Mouse (Mus musculus) urinary bladder, adult 2 months (tissue): Measurements from ENCODE around the gene Ifih1. TPM values are rescaled to one million over a fixed set of nuclear protein-coding genes. Genes with fewer than 3 reads are reported as not detected.

Experiments
- DNase-seq: peaks from one replicate; pipeline ENCODE4 v3.0.0; 2022; ENCODE audit warnings: low spot score
- polyA plus RNA-seq: library from polyadenylated mRNA; depleted of rRNA; stranded (reverse); fragments of >200 nt; gene quantifications from 2 replicates; pipeline ENCODE4 v1.2.3, GENCODE M21; 2012; rRNA removed

Gene Ifih1
- polyA plus RNA-seq: 7.1 and 9.1 TPM in 2 replicates

DNA sequence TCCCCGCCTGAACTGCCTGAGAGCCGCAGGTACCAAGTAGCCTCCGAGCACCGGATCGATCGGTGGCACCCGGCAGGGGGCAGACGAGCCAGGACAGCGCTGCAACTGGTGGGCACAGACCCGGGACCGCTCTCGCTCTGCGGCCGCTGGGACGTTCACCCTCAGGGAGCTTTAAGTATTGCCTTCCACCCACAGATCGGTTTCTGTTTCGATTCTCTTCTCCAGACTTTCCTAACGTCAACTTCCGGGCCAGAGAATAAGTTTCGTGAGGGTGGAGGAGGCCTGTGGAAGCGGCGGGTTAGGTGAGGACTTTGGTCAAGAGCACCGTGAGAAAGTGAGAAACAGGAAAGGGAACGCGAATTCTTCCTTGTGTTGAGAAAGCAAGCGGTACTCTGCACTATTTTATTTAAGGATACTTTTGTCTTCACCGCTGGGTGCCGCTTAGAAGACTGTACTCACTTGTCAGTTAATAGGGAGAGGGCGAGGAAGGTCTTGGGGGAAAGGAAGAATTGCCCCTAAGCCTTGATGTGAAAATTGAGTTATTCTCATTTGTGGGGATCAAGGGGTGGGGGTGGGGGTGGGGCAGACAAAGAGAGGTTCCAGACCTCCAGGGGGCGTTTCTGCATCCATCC is at the start of gene Ifih1:
Gene Ifih1, minus strand, starts transcription at position 242 of the 632 bp plus-strand sequence.
- peak; percentile 45 for DNase-seq

DNA sequence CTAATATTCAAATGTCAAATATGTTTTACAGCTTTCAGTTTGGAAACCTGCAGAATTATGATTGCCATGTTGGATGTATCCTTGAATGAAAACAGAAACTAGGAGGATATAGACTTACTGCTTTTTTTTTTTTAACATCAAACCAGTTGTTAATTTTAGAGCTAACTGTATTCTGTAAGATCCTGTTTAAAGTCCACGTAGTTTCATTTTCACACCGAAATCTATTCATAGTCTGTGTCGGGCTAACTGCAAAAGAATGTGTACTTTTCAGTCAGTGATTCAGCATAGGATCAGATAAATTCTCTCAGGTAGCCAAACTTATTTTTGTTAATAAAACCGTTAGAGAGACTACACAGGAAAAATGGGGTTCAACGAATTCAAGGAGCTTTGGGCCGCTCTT is 39.9 kb upstream of the Ifih1 start:
- DNase-seq: no peak

DNA sequence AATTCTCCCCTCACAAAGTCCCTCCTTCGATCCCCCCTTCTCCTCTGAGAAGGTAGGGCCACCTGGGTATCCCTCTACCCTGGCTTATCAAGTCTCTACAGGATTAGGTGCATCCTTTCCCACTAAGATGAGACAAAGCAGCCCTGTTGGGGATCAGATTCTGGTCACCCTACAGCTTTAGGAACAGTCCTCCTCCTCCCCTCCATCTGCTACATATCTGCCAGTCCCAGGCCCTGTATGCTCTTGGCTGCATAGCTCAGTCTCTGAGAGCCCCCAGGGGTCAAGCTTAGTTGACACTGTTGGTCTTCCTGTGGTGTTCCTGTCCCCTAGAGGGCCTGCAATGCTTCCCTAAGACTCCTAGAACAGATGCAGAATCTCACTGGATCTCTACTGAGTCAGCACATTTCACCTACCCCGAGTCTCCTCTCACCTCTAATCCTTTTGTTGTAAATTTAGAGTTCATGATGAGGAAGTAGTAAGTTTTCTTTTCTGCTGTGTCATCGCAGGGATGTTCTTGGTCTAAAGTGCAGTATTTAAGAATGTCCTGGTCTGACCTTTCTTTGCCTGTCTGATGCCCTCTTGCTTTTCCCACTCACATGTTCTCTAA is 39.0 kb upstream of the Ifih1 start:
- no peak for DNase-seq

DNA sequence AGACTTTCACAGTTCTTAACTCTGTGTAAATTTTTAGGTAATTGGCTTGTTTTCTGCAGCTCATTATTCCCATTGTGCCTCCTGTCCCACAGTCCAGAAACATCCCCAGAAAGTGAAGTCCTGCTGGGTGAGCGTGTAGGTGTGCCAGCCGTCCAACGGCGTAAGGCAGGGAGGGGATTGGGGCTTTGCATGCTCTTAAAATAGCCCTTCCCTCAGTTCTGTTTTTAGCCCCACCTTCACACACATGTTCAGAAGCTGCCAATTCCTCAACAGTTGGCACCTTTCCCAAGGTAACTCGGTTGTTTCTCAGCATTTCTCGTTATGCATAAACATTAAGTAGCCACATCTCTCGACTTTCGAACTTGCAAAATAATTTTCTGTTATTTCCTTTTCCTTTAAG is 35.6 kb upstream of the Ifih1 start:
- DNase-seq: no peak

DNA sequence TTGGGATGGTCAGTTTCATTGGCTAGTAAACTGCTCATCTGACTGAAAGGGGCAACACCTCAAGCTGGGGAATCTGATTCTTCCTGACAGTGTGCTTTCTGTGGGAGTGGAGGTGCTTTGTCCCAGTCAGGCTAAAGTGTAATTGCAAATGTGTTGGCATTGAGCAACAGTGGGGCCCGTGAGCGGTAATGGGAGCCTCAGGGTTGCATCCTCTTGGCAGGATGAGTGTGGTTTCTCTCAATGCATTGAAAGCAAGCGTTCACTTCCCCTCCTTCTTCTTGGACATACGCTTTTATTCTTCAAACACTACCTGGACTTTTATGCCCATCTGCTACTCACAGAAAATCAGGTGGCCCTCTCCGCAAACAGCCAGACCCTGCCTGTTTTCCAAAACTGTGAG is 26.7 kb upstream of the Ifih1 start:
- DNase-seq: no peak

DNA sequence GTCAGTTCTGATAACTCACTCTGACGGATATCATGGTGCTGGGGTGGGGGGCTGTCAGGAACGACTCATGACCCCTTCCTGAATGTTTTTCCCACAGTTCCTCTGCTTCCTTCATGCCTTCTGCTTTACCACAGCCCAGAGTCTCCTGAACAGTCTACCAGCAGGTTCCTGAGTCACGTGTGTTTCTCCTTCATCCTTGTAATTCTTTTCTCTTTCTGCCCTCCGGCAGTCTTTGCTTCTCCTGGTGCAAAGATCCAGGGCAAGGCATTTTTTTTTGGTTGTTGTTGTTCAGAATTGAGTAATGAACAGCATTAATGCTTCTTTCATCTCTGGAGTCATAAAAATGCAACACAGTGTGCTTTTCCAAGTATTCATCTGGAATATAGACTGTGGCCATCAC is 24.7 kb upstream of the Ifih1 start:
- DNase-seq: no peak

DNA sequence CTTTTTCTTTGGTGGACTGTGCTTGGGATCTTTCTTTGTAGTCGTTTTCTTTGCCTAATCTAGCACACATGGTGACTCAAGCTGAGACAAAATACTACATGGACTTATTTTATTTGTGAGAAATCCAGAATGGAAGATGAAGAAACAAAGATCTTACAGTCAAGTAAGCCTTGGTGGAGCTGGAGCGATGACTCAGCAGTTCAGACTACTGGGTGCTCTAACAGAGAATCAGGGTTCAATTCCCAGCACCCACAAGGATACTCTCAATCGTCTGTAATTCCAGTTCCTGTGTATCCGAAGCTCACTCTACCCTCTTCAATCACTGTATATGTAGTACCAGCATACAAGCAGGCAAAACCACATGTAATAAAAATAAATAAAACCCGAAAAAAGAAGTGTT is 24.2 kb upstream of the Ifih1 start:
- DNase-seq: no peak

DNA sequence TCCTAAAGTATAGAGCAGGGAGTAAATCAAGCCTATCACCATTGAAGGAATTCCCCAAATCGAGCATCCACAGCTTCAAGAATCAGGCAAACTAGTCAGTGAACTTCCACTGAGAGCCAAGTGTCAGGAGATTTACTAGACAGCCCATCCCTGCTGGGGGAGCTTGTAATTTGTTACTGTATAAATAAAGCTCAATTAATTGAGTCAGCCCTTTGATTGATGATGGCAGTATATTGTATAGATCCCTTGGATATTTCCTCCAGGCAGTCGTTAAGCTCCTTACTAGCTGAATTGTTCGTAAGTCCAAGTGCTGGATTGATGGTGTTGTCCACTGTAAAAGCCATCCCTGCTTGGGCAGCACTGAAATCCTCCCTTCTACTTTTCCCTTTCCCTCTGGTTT is 23.8 kb upstream of the Ifih1 start:
- no peak for DNase-seq

DNA sequence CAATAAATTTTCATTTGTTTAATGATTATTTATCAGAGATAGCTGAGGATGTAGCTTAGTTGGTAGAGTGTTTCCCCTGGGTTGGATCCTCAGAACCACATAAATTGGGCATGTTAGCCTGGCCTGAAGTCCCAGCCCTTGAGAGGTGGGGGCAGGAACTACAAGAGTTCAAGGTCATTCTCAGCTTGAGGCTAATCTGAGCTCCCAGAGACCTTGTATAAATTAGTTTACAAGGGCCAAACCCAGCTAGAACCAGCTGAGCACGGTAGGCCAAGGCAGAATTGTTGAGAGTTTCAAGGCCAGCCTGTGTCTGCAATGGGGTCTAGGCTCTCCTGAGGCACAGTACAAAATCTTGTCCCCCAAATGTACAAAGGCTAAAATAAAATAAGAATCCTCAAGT is 19.5 kb upstream of the Ifih1 start:
- DNase-seq: no peak

DNA sequence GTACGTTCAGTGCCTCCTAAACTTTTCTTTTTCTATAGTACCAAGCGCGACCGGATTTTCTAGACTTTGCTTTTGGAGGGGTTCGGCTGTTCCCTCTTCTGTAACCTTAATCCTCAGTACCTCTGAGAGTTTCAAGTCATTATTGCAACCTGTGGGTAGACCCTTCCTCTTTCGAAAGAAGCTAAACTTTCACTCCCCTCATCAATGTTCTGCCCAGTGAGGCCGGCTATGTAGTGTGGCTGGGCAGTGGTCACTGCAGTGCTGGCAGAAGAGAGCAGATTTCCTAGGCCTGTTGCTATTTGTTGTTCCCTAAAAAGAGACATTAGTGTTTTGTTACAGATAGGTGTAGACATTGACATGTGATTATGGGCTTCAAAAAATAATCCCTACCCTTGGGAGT is 18.8 kb upstream of the Ifih1 start:
- no peak for DNase-seq

DNA sequence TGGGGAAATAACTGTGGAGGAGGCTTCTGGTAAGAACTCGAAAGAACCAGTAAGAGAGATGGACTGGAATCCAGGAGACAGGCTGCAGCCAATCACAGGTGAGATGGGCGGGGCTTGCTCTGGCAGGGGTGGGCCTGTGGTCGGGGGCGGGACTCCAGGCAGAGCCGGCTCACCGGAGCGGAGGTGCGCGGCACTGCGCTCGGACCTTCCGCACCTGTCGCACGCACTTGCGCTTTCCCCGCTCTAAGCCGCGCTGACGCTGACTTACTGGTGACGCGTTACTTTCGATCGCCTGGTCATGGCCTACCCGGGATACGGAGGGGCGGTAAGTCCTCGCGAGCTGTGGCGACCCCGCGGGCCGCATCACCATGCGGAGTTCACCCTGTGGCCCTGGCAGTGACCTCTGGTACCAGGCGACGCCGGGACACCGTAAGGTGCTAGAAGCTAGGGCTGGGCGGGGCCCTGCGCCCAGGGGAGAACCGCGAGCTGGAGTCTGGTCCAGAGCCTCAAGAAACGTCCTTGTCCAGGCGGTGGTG is 18.1 kb upstream of the Ifih1 start, which contains the start of gene Gca:
Gene Gca, plus strand, starts transcription at position 151 of the 536 bp plus-strand sequence.
- DNase-seq: peak; percentile 54

DNA sequence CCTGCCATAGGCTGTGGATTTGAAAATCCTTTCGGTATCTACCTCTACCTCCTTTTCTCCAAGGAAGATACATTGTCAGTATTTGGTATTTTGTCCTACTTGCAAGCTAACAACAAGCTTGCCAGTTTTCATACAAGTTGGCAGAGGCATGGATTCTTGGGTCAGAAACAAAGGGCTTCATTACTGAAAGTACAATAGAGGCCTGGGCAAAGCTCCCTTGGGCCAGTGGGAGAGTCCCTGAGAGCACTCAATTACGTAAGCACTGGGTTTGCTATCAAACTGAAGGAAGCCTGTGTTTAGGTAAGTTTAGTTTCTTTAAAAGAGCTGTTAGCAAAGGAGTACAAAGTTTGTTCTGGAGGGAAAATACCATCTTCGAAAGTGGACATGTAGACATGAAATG is 16.5 kb upstream of the Ifih1 start:
- DNase-seq: no peak

DNA sequence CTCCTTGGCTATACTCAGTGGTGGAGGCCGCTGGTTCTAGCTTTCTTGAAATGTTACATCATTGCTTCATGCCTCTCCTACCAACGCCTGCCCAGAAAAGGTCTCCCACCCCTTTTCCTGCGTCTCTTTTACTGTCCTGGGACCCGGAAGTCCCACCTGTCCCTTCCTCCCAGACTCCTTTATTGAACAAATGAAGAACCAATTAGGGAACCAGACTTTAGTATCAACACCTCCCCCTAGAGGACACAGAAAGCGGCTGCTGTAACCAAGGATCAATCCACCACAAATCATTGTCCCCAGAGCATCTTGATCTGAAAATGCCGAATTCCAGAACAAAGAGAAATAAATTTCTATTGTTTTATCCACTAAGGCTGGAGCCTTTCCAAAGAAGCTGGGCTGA is 14.5 kb upstream of the Ifih1 start:
- DNase-seq: no peak

DNA sequence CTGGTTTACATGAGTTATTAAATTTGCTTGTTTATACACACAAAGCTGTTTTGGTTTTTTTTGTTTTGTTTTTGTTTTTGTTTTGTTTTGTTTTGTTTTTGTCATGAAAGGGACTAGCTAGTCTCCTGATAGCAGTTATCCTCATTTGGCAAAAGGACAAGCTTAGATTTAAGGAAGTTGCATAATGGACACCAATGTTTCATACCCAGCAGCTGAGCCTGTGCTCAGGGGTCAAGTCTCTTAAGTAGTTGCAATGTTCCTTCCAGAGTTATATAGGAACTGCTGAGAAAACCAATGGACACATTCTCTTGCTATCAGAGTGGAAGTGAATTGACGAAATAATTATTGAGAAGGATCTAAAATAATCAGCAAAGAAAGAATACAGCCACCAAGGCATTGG is 10.0 kb upstream of the Ifih1 start:
- DNase-seq: no peak

DNA sequence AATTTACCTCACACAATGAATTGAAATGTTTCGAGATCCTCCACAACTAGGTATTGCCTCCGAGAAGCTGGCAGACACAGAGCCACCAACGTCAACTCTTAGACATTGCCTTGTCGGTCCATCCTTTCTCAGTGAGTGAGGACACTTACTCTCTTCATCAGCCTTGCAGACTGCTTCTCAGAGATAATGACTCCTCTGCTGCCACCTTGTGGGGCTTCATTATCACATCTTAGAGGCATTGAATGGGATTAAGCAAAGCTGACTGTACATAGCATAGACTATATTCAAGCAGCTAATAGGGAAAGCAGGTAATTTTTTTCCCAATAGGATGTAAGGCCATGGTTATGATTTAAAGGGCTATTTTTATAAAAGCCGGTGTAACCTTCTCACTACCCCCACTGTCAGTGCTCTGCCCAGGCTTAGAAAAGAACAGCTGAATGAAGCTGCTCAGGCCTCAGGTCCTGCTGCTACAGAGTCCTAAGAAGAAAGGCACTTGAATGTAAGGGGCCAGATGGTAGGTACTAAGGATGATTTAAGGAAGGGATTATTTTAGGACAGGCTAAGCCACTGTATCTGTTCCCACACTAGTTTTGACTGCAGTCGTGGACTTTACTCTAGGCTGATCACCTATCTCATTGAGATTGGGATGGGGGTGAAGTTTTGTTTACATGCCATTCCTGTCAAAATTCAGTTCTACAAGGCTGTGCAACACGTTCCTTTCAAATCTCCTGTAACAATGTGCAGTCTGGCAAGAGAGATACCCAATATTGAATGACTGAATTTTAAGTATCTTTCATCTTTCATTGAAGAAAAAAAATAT is 8.7 kb upstream of the Ifih1 start:
- DNase-seq: no peak

DNA sequence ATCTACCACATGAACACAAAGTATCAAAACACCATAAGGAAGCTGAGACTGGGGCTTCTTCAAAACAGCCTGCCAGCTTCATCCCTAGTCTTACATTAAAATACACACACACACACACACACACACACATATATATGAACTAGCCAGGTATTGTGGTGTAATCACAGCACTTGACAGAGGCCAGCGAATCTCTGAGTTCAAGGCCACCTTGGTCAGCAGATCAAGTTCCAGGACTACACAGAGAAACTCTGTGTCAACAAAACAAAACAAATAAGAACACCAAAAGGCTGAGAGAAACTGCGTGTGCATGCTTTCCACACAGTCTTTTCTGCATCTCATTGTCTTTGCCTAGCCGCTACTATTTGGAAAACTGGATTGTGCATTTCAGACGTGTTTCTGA is 6.4 kb upstream of the Ifih1 start:
- DNase-seq: no peak

DNA sequence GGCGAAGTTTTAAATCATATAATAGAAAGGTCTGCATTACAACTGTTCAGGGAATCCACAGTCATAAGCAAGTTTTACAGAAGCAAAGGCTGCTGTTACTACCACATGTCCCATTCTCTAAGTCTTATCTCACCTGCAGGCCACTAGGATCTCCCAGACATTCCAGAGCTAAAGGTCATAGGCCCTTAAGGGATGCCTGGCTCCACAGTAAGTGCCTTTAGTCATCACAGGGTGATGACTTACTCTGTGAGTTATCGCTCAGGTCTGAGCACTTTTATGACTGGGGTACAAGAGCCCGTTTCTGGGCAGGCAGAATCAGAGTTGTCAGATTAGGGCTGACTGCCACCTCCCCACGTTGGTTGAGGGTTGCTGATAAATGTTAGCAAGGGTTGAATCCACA is 5.8 kb upstream of the Ifih1 start:
- no peak for DNase-seq

DNA sequence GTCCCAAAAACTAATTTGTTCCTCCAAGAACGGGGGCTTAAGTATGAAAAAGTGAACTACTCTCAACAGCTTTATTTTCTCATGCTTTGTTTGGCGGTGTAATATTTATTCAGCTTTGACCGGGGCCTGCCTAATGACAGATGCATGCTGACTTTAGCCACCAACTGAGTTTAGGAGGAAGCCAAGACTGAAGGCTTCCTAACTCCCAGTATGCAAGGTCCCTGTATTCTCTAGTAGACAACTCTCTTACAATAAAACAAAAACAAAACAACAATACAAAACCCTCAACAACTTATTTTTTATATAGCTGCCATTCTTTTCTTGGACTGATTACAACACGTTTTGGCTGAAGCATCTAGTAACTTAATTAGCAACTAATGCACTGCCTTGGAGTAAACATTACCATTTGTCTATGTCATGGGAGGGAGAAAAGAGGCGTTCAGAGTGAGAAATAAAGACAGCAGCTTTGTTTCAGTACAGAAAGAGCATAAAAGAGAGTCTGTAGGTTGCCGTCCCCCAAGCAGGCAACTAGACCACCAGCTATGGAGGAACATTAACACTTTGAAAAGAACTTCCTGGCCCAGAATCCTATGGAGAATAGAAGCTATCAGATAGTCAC is 725 bp upstream of the Ifih1 start:
- DNase-seq: no peak

DNA sequence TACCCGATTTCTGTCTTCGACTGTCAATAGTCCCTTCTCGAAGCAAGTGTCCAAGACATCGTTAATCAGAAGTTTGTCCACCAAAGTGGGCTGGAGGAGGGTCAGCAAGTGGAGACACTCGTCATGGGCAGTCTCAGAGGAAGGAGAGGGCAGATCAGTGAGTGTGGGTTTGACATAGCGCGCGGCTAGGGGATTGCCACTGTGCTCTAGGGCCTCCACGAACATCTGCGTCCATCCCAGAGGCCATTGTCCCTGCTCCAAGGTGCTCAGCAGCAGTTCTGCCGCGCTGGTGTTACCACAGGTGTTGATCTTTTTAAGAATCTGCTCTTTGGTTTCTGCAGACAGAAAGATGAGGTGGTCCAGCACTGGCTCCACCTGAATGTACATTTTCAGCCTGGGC is 580 bp downstream of the Ifih1 start:
- DNase-seq: no peak

DNA sequence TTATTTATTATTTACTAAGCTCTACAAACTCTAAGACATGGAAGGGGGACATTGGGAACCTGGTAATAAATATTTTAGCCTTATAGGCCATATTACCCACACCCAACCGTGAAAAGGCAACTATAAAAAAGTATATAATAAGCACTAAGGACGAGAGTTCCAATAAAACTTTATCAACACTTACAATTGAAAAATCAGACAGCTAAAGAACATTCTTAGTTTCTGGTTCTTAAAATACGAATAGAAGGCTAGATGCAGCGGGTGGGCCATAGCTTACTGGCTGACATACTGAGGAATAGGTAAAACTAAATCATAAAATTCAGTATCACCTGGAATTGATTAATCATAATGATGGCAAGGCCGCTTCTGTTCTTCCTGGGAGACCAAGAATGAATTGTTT is 1.2 kb downstream of the Ifih1 start:
- no peak for DNase-seq

DNA sequence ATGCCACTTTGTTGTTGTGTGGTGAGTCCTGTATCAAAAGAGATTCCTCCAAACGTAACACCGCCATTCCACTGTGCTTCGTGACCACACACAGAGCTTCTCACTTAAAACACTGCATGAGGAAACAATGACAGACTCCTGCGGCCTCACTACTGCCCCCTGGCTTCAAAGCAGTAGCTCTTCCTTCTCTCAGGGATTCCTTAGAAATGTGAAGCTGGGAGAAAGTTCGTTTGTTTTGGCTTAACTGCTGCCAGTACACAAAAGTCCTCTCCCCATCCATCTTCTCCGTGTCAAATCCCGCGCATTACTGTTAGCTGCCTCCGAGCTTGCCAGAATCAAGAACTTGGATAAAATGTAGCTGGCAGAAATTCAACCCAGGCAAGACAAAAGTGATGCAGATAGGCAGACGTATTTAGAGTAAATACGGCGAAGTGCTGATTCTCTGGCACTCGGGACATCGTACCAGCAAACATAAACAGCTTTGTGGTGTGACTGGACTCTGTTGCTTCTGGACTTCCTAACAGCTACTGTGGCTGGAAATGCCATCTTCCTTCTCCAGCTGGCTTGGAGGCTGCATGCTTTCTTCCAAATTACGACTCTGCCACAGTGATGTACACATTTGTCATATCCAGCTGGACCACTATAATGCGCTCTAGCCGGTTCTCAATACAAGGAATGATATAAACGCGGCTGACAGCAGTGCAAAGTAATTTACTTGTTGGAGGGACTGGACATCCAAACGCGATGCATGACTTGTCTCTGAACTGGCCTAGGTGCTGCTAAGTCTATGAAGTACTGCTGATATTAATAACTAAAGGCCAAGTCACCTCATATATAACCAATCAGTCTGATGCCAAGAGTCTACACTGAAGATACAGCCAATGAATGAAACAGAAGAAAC is 2.4 kb downstream of the Ifih1 start:
- no peak for DNase-seq
